Mouse (Mus musculus): ENCODE results near the gene Fndc4.
A peak's percentile ranks its signal among the peaks of the same experiment; 100 is the strongest.

The Fndc4 gene

GRCm38 (mm10) chr5:31266101-31266500 lies 29.8 kb downstream of the Fndc4 start:
- no peak for DNase-seq (ENCODE audit: extremely low read depth, insufficient read length, low spot score)

DNA sequence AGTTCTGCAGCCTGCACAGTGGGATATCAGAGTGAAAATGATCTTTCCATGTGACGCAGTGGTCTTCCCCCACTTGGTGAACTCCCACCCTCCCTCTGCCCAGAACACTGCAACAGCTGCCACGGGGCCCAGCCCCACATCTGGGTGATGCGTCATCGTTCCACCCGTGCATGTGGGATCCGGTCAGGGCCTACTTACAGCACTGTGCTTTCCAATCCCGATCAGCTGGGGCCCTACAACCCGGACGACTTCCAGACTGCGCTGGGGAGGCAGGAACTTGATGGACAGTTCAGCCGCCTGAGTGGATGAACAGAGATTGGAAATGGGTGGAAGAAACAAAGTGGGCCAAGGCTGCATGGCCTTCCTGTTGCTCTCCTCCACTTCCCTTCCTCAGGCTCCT lies 38.3 kb downstream of the Fndc4 start:
- DNase-seq (ENCODE audit: extremely low read depth, insufficient read length, low spot score): no peak

GRCm38 (mm10) chr5:31255971-31256370 lies 39.9 kb downstream of the Fndc4 start:
- no peak for DNase-seq (ENCODE audit: extremely low read depth, insufficient read length, low spot score)

- no peak for DNase-seq (ENCODE audit: extremely low read depth, insufficient read length, low spot score)
Measured at GRCm38 (mm10) chr5:31255381-31255780, 40.5 kb downstream of the Fndc4 start.

- DNase-seq (ENCODE audit: extremely low read depth, insufficient read length, low spot score): no peak
Measured at GRCm38 (mm10) chr5:31254901-31255300, 41.0 kb downstream of the Fndc4 start.

- DNase-seq (ENCODE audit: extremely low read depth, insufficient read length, low spot score): no peak
Measured at GRCm38 (mm10) chr5:31254452-31254851, 41.4 kb downstream of the Fndc4 start.

- DNase-seq (ENCODE audit: extremely low read depth, insufficient read length, low spot score): no peak
Measured at GRCm38 (mm10) chr5:31253806-31254205, 42.1 kb downstream of the Fndc4 start.

- no peak for DNase-seq (ENCODE audit: extremely low read depth, insufficient read length, low spot score)
Measured at GRCm38 (mm10) chr5:31252795-31253545, 42.9 kb downstream of the Fndc4 start.

DNA sequence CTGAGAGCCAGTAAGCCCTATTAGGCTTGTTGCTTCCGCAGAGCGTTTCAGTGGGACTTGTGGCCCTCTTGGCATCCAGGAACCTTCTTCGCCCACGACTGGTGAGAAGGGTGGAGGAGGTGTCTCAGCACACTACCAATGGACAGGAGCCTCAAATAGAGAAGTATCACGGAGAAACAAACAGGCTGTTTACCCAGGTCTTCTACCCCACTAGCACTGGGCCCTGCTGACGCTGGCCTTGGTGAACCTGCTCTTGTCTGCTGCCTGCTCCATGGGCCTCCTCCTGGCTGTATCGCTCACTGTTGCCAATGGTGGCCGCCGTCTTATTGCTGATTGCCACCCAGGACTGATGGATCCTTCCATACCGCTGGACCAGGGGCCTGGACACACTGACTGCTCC lies 43.7 kb downstream of the Fndc4 start:
- DNase-seq (ENCODE audit: extremely low read depth, insufficient read length, low spot score): no peak

DNA sequence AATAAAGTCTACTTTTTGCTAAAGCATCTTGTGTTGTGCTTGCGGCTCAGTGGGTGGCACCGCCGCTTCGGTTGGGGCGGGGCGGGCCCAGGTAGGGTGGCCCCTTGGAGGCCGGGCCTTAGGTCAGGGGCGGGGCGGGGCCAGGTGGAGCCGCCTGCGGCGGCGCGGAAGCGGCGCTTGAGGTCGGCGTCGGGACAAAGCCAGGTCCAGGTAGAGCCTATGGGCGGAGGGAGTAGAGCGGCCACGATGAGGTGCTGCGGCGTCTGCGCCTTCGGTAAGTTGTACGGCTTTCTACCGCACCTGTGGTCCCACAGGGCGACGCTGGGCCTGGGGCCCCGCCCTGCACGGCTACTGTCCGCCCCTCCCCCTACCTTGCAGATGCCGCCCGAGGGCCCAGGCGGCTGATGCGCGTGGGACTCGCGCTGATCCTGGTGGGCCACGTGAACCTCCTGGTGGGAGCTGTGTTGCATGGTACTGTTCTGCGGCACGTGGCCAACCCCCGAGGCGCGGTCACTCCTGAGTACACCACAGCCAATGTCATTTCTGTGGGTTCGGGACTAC lies 44.3 kb downstream of the Fndc4 start, which contains the start of gene Krtcap3:
Gene Krtcap3 (plus strand): TSS at position 151 of the 561 bp plus-strand sequence.
- DNase-seq (ENCODE audit: extremely low read depth, insufficient read length, low spot score): peak; percentile 22

- no peak for DNase-seq (ENCODE audit: extremely low read depth, insufficient read length, low spot score)
Measured at GRCm38 (mm10) chr5:31250716-31251115, 45.2 kb downstream of the Fndc4 start.
